Mouse (Mus musculus) testis, adult 2 months (tissue): ENCODE data around the gene Rasgef1b.

Source experiments
- CTCF ChIP-seq: fragments of 200-500 bp; IDR thresholded peaks from 2 replicates; pipeline ENCODE4 v1.5.1; 2012; ENCODE audit warnings: low read depth, mild to moderate bottlenecking, inconsistent platforms, low read length, moderate library complexity; ENCODE audit not compliant: control insufficient read depth, insufficient read depth, insufficient replicate concordance
- POLR2A ChIP-seq: fragments of 200-500 bp; IDR thresholded peaks from 2 replicates; pipeline ENCODE4 v1.6.1; 2012; ENCODE audit warnings: low read depth, mild to moderate bottlenecking, inconsistent platforms, low read length, moderate library complexity; ENCODE audit not compliant: control insufficient read depth

- no peak for TF ChIP-seq POLR2A
- no peak for TF ChIP-seq CTCF
Observed at GRCm38 (mm10) chr5:99338826-99339225, 390.0 kb downstream of the Rasgef1b start.
